Mouse (Mus musculus): ENCODE measurements at regions not wholly inside any gene's neighbourhood (a gene's known extent, or its start where the extent isn't known, plus 50 kb on each side); places are given as distances from the start of the nearest gene placed in this dataset.
"Not testable (repeated sequence)": the region's sequence is repeated elsewhere in the genome, so short reads cannot be mapped to it uniquely, and the experiment has no call there.

GRCm38 (mm10) chr5:75410240-75411186, 164.2 kb upstream of the Kit start:
- DNase-seq: no peak

- not testable (repeated sequence) for DNase-seq
Measured at GRCm38 (mm10) chr5:75419282-75419681, 155.4 kb upstream of the Kit start.

- no peak for DNase-seq
Measured at GRCm38 (mm10) chr5:75432885-75433284, 141.8 kb upstream of the Kit start.

GRCm38 (mm10) chr5:75437924-75438323, 136.8 kb upstream of the Kit start:
- no peak for DNase-seq

GRCm38 (mm10) chr5:75444024-75444604, 130.6 kb upstream of the Kit start:
- no peak for DNase-seq

GRCm38 (mm10) chr5:75446386-75446785, 128.3 kb upstream of the Kit start:
- DNase-seq: no peak

DNA sequence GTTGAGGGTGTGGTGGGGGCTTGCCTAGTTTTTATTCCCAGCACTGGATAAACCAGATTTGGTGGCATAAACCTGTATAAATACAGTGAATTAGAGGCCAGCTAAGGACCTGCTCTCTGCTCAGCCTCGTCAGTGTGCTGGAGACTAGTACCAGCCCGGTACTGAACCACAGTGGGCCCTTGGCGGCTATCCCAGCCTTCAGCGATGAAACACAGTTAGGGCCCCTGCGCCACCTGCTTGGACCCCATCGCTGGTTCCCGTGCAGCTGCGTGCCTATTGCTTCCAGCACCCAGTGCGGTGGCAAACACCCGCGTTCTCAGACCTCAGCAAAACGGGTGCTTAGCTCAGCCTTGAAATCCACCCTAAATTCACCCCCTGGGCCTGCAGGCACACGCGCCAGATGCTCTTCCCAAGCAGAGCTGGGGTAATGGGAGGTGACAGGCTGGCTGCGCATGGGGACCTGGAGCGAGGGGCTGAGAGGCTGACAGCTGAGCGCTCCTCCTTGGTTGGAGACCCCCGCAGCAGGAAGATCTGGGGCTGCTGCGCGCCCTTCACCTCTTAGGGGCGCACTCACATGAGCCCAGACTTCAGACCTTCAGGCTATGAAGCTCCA, 124.7 kb upstream of the Kit start:
- DNase-seq: no peak

DNA sequence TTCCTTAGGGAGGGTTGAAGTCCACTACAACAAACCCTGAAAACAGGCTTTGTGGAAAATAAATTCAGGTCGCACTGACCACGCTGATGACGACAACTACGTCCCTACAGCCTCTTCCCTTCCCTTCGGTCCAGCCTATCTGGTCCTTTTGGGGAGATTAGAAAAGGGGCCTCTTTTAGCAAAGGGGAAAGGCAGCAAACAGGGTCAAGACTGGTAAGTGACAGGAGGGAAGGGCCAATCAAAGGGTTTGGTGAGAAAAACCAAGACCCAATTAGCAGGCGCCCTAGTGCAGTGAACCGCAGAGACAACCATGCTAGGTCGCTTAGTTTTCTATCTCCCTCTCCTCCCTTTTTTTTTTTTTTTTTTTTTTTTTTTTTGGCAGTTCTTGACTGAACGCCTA, 124.2 kb upstream of the Kit start:
- peak in 1 of 2 experiments; percentile 16 for DNase-seq

DNA sequence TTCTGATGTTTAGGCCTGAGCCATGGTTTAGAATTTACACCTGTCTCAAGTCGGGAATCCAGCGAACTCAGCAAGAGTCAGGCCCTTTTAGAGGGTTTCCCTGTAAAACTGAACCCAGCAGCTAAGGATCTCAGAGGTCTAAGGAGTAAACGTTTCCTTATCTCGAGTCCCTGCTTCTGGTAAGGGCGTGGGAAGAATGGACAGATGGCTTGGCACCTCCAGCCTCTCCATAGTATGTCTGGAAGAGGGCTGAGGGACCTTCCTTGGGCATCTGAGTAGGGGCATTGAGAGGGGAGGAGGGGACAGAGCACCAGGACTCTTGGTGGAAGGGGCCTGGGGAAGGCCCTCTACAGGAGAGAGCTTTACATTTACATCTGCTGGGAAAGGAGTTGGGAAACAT, 123.6 kb upstream of the Kit start:
- DNase-seq: no peak

GRCm38 (mm10) chr5:75451693-75452092, 123.0 kb upstream of the Kit start:
- peak; percentile 15 to 30 for DNase-seq

DNA sequence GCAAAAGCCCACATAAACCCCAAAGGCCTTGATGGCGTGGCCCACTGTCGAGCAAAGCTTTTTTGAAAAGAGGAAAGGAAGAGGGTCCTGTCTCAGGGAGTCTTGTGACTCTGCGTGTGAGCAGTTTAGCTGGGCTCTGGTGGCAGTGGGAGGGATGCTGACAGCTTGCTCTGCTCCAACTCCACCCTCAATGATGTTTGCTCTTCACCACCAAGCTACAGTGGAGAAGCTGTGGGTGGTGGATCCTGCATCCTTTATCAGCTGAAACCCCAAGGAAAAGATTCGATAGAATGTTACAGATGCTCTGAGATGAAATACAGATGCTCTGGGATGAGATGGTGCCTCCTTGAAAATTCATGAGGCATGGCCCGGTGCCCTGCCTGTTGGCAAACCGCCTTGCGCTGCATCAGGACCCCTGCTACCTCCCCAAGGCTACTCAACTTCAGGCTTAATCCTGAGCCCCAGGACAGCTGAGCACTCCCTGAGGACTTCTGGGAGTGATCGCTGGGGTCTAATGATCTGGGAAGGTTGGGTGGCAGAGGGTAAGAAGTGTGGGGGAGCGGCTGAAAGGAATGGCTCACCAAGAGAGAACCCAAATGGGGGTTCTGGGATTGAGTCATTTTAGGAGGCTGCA, 120.8 kb upstream of the Kit start:
- DNase-seq: no peak

DNA sequence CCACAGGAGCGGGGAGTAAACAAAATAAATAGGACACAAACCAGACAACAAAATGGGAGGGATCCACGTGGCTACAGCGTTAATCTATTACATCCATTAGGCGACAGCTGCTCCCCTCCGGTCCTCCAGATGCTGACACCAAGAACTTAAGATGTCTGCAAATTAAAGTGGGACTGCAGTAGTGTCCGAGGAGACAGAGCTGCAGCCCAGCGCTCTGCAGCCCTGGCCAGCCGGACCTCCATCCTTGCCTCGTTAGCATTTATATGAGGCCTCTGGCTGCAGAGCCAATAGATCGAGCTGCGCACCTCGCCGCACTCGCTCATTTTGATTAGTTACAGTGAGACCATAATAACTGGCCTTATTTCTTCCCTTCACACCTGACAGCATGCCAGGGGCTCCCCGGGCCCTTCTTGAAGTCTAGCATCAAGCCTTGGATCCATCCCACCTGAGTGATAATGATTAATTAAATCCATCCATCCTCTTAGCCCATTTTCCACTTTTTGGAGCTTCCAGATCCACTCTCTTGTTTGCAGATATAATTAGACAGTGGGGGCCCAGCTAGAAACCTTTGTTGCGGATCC, 119.7 kb upstream of the Kit start:
- DNase-seq: no peak

DNA sequence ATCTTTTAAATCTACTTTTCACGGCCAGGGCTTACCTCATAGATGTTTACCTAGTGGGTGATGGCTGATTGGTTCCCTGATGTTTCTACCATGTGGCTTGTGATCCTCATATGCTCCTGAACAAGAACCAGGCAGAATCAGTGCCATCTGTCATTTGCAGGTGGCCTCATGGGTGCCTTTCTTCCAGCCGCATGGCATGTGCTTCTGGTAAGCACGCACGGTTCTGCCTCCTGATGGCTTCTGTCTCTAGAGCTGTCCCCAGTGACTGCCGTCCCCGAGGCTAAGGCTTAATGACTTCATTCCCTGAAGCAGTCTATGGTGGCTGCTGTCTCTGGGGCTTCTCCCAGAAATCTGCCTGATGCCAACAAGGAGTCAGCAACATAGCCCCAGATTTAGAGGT, 117.3 kb upstream of the Kit start:
- DNase-seq: no peak

- no peak for DNase-seq
Measured at GRCm38 (mm10) chr5:75458317-75458716, 116.4 kb upstream of the Kit start.

- no peak for DNase-seq
Measured at GRCm38 (mm10) chr5:75459758-75460354, 114.9 kb upstream of the Kit start.

DNA sequence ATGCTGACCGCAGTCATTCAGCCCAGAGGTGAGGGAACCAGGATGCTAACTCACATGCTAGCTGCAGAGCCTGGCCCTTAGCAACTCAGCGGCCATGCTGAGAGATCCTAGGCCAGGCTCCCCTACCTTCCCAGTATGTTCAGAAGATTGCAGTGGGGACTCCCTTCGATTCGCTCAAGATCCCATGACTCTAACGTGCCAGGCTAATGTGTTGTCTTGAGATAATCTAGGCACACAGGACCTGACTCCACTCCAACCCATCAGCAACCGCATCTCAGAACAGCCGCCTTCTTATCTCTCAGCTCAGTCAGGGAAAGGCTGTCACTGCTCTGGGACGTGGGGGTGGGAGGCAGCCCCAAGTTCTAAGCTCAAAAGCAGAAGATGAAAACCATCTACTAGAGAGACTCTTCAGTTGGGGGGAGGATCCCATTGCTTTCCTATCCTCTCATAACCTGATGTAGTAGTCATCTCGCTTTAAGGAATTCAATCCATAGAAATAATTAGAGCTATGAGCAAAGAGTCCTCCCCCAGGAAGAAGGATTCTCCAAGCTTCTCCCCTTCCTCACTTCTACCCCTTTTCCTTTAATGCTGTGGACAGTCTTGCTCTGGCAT, 114.2 kb upstream of the Kit start:
- DNase-seq: no peak

DNA sequence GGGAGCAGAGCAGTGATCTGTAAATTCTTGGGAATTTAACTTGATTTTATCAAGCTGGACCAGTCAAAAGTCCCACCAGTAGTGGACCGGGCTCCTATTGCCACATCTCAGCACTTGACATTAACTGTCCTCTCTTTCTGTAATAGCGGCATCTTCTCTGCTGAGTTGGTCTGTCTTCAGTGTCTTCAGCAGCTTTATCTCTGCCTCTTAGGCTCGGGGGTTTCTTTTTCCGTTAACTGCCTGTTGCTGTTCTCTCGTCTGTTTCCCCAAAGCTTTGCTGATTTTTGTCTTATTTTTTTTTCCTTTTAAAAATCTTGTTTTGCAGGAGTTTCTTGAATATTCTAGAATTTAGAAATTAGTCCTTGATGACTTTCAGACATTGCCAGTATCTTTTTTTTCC, 113.3 kb upstream of the Kit start:
- no peak for DNase-seq

GRCm38 (mm10) chr5:75463591-75463990, 111.1 kb upstream of the Kit start:
- peak; percentile 51 to 59 for DNase-seq

- peak in 1 of 2 experiments; percentile 7 for DNase-seq
Measured at GRCm38 (mm10) chr5:75465701-75466100, 109.0 kb upstream of the Kit start.

- no peak for DNase-seq
Measured at GRCm38 (mm10) chr5:75466941-75467340, 107.8 kb upstream of the Kit start.

- DNase-seq: peak; percentile 53 to 66
Measured at GRCm38 (mm10) chr5:75467916-75468315, 106.8 kb upstream of the Kit start.

DNA sequence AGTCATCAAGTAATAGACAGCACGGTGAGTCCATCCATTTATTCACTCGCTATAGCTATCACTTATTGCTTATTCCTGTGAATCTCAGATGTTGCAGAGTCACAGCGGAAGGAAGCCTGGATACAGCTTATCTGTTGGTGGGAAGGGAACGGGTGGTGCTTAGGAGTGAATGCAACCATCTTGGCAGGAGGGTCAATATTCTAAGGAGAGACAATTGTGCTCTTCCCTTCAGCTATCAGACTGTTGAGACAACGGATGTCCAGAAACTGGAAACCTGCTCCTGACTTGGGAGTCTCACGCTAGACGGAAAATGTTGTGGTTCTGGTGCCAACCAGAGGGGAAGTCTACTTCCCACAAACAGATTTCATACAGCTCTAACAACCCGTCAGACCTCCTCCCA, 103.7 kb upstream of the Kit start:
- no peak for DNase-seq
